Mouse (Mus musculus): ENCODE measurements around the gene Dnajc4. TPM values are rescaled to one million over a fixed set of nuclear protein-coding genes. Genes with fewer than 3 reads are reported as not detected.

Gene Dnajc4
- polyA plus RNA-seq, 1 experiment from 2014 or later: 11.8 TPM

DNA sequence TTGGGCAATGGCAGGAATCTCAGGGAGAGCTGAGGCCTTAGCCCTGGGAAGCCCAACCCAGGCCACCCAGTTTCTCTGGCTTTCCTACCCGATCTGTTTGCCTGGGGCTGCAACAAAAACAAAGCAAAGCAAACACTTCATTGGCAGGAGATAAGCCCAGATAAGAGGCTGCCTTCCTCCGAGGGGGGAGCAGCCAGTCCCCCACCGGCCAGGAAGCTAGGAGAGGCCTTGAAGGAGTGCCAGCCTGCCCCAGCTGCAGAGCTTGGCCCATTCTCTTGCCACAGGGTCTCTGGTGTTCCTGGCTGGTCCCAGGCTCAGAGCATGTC lies 39.7 kb downstream of the Dnajc4 start:
- Histone ChIP-seq H3K27ac (peak overlapping the region; percentile 93), H3K4me2 (peak overlapping the region; percentile 92), H3K9ac (peak overlapping the region; percentile 82), H3K4me3 (replicated peaks) (peak overlapping the region; percentile 74), H3K36me3 (peaks cover 17% of the 10 kb centered on the region), H3K4me1 (replicated peaks) (peaks cover 51% of the 10 kb centered on the region), H3K27me3 (no peaks in the 10 kb centered on the region), H3K9me3 (replicated peaks) (no peaks in the 10 kb centered on the region)
- ATAC-seq (ENCODE audit: low read depth): 0 out of 2 replicates have a peak, but pooled peaks have one; percentile 3
- DNase-seq: no peak
- WGBS (ENCODE audit: insufficient replicate concordance): 0% methylated on average over 3 of the region's 3 CpGs

DNA sequence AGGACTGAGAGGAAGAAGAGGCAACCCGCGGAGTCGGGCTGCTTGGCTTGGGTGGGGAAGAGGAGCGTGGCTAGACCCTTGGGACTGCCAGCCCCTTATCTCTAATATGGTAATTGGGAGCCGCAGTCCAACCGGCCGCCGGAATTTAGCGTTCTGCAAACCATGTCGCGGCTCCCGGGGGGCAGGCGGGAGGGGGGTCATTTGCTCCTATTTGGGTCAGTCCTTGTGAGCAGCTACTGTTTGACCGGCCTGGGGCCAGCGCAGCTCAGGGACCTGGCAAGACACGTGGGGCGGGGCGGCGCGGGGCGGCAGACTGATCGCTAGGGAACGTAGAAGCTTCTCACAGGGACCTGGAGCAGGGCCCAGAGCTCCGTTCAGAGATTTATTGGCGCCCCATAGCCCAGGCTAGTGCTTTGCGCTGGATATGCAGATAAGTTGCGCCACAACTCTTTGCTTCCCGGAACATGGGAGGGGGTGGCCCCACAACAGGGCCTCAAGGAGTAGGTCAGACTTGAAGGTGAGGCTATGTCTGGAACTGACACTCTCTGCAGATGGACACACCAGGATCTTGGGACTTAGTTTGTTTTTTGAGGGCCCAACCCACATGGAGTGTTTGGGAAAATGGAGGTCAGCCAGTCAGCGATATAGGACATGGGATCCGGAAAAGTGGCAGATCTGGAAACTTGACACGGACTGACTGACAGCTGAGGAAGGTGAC lies 40.2 kb downstream of the Dnajc4 start:
- Histone ChIP-seq H3K27ac (peak overlapping the region; percentile 93), H3K9ac (peak overlapping the region; percentile 82), H3K27me3 (no peaks in the 10 kb centered on the region), H3K4me2 (peak overlapping the region; percentile 92), H3K36me3 (peaks cover 14% of the 10 kb centered on the region), H3K4me3 (replicated peaks) (peak overlapping the region; percentile 74), H3K9me3 (replicated peaks) (no peaks in the 10 kb centered on the region), H3K4me1 (replicated peaks) (peaks cover 51% of the 10 kb centered on the region)
- ATAC-seq (ENCODE audit: low read depth): peak; percentile 45
- WGBS (ENCODE audit: insufficient replicate concordance): 3% methylated on average over 31 of the region's 31 CpGs
- DNase-seq: peak; percentile 54

DNA sequence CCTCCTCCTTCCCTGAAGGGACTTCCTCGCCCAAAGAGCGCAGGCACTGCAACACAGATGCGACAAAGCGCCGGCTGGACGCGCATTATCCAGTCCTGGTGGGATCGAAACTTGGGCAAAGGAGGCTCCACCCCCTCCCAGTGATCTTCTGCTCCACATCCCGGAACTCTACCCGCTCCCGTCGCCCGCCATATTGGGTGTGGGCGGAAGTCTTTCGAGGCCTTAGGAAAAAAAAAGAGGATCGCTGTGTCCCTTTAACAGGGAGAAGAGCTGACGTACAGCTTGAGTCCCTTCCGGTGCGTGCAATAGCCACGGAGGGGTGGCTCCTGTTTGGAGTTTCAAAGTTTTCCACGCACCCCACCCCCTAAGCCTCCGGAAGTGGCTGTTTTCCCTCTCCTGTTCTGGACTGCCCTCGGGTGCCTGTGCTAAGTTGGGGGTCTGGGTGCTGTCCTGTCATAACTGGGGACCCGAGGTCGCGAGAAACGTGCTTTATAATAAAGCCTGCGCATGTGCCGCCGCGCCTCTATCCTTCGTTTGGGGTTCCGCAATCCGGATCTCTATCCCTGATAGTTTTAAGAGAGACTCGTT lies 40.9 kb downstream of the Dnajc4 start:
- Histone ChIP-seq H3K4me3 (replicated peaks) (peak overlapping the region; percentile 74), H3K36me3 (peaks cover 14% of the 10 kb centered on the region), H3K4me1 (replicated peaks) (peaks cover 51% of the 10 kb centered on the region), H3K27ac (peak overlapping the region; percentile 93), H3K27me3 (no peaks in the 10 kb centered on the region), H3K4me2 (peak overlapping the region; percentile 92), H3K9me3 (replicated peaks) (no peaks in the 10 kb centered on the region), H3K9ac (peak overlapping the region; percentile 82)
- under 1% methylated on average over 35 of the region's 35 CpGs for WGBS (ENCODE audit: insufficient replicate concordance)
- ATAC-seq (ENCODE audit: low read depth): peak; percentile 74
- DNase-seq: peak; percentile 84

DNA sequence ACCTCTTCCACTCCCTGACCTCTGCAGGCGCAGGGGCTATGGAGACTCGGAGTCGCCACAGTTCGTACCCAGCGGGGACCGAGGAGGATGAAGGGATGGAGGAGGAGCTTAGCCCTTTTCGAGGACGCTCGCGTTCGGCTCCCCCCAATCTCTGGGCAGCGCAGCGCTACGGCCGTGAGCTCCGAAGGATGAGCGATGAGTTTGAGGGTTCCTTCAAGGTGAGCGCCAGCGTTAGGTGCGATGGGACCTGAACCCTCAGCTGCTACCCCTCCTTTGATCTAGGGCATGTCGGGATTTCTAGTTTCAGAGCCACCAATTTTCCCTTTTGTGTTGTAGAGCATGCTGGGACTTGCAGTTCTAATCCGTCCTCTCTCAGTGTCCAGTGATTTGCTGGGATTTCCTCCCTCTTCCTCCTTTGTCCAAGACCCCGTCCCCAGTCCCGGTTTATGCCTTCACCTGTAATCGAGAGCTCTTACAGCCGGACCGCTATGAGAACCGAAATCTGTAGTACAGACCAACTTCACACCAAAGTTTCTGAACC lies 41.7 kb downstream of the Dnajc4 start:
- under 1% methylated on average over 28 of the region's 28 CpGs for WGBS (ENCODE audit: insufficient replicate concordance)
- peak; percentile 39 for ATAC-seq (ENCODE audit: low read depth)
- H3K27ac ChIP-seq: peak overlapping the region; percentile 93
- peaks cover 51% of the 10 kb centered on the region for H3K4me1 ChIP-seq (replicated peaks)
- H3K4me3 ChIP-seq (replicated peaks): peak overlapping the region; percentile 74
- H3K36me3 ChIP-seq: peaks cover 14% of the 10 kb centered on the region
- peak; percentile 43 for DNase-seq
- H3K4me2 ChIP-seq: peak overlapping the region; percentile 92
- H3K9ac ChIP-seq: peak overlapping the region; percentile 82
- no peaks in the 10 kb centered on the region for H3K9me3 ChIP-seq (replicated peaks)
- no peaks in the 10 kb centered on the region for H3K27me3 ChIP-seq

DNA sequence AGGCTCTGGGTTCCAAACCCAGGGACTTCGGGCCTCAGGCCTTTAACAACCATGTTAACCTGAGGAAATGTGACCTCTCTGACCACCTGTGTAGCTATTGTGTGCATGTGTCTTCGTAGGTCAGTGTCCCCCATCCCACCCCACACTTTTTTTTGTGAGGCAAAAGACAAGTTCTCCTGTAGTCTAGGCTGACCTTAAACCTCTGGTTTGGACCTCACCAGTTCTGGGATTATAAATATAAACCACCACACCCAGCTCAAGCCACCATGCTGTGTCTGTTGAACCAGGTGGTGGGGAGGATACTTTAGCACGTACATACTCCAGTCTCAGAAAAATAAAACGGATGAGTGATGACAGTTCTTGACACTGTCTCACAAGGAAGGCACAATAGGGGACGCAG lies 42.4 kb downstream of the Dnajc4 start:
- Histone ChIP-seq H3K9me3 (replicated peaks) (no peaks in the 10 kb centered on the region), H3K4me1 (replicated peaks) (peaks cover 55% of the 10 kb centered on the region), H3K27ac (peak overlapping the region; percentile 93), H3K4me2 (peak overlapping the region; percentile 92), H3K36me3 (peaks cover 12% of the 10 kb centered on the region), H3K27me3 (no peaks in the 10 kb centered on the region), H3K4me3 (replicated peaks) (peak overlapping the region; percentile 74), H3K9ac (peak overlapping the region; percentile 82)
- 65% methylated on average over 5 of the region's 5 CpGs for WGBS (ENCODE audit: insufficient replicate concordance)
- no peak for DNase-seq
- no peak for ATAC-seq (ENCODE audit: low read depth)

DNA sequence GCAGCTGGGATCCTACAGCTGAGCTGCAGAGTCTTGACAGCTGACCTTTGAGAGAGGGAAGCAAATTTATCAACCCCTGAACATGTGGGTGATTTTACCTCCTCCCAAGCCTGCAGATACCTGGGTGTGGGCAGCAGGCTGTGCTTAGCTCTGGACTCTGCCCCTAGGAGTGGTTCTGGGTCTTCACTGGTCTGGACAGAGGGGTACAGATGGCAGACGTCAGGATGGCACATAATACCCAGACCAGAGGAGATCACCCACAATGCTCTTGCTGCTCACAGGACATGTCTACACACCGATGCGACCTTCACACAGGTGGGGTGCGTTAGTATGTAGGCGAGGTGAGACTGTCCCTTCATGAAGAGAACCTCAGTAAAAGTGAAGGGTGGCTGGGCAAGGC lies 42.8 kb downstream of the Dnajc4 start:
- Histone ChIP-seq H3K27ac (no peak overlapping the region), H3K27me3 (no peaks in the 10 kb centered on the region), H3K4me1 (replicated peaks) (peaks cover 55% of the 10 kb centered on the region), H3K4me2 (peak overlapping the region; percentile 92), H3K36me3 (peaks cover 13% of the 10 kb centered on the region), H3K9me3 (replicated peaks) (no peaks in the 10 kb centered on the region), H3K9ac (peak overlapping the region; percentile 3; the same call in 1 of the 2 replicates), H3K4me3 (replicated peaks) (0 out of 2 replicates have a peak overlapping the region, but pooled peaks have one; percentile 74)
- ATAC-seq (ENCODE audit: low read depth): no peak
- DNase-seq: no peak
- WGBS (ENCODE audit: insufficient replicate concordance): 80% methylated on average over 5 of the region's 5 CpGs

DNA sequence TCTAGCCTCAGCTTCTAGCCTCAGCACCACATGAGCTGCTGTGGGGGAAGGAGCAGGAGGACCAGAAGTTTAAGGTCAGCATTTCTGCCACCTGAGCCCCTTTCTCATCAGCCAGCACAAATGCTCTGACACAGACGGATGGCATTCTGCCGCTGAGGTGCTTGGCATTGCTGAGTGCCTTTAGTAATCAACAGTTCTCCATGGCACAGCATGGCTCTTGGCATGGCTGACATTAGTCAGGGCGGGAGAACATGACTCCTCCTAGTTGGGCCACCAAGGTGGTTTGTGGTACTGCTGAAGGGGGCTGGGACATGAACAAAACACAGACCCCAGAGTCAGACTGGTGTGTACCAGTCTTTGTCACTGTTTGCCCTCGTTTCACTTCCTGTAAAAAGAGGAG lies 44.2 kb downstream of the Dnajc4 start:
- no peak overlapping the region for H3K27ac ChIP-seq
- H3K9ac ChIP-seq: no peak overlapping the region
- H3K4me3 ChIP-seq (replicated peaks): no peak overlapping the region
- H3K9me3 ChIP-seq (replicated peaks): no peaks in the 10 kb centered on the region
- peaks cover 57% of the 10 kb centered on the region for H3K4me1 ChIP-seq (replicated peaks)
- DNase-seq: no peak
- H3K27me3 ChIP-seq: no peaks in the 10 kb centered on the region
- peaks cover 13% of the 10 kb centered on the region; the same call in 1 of the 2 replicates for H3K36me3 ChIP-seq
- no peak for ATAC-seq (ENCODE audit: low read depth)
- no peak overlapping the region for H3K4me2 ChIP-seq
- 70% methylated on average over 4 of the region's 4 CpGs for WGBS (ENCODE audit: insufficient replicate concordance)

DNA sequence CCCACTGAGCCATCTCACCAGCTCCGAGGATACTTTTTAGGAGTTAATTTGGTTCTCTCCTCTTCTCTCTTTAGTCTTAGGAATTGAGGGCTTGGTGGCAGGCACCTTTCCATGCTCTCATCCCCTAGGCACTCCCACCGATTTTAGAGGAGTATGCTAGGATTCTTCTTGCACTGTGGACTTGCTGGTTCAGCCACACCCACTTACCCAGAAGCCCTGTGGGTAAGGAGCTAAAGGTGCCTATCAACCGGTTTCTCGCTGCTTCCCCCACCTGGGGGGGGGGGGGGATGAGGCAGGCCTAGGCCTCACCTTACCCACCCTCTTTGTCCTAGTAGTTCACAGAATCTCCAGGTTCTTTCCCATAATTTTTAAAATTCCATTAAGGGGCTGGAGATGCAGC lies 44.6 kb downstream of the Dnajc4 start:
- 51% methylated on average over 4 of the region's 4 CpGs for WGBS (ENCODE audit: insufficient replicate concordance)
- Histone ChIP-seq H3K27me3 (no peaks in the 10 kb centered on the region), H3K36me3 (peaks cover 13% of the 10 kb centered on the region; the same call in 1 of the 2 replicates), H3K4me1 (replicated peaks) (peaks cover 57% of the 10 kb centered on the region), H3K4me2 (no peak overlapping the region), H3K4me3 (replicated peaks) (no peak overlapping the region), H3K27ac (no peak overlapping the region), H3K9ac (no peak overlapping the region), H3K9me3 (replicated peaks) (no peaks in the 10 kb centered on the region)
- DNase-seq (no peak), ATAC-seq (ENCODE audit: low read depth) (no peak)

DNA sequence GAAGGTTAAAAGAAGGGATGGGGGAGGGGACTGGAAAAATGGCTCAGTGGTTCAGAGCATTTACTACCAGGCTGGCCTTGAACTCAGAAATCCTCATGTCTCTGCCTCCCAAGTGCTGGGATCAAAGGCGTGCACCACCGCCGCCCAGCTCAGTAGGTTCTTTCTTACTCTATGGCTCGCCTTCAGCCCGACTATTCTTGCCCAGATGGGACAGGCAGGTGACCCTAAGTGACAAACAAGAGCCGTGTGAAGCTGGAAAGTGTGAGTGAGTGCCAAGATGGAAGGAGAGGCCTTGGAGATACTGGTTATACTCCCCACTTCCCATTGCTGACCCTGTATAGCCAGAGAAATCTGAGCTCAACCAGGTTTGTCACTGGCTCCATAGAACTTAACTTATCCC lies 48.7 kb downstream of the Dnajc4 start:
- Histone ChIP-seq H3K4me1 (replicated peaks) (peaks cover 39% of the 10 kb centered on the region), H3K36me3 (peaks cover 13% of the 10 kb centered on the region; the same call in 1 of the 2 replicates), H3K9ac (no peak overlapping the region), H3K4me2 (no peak overlapping the region), H3K27ac (no peak overlapping the region), H3K4me3 (replicated peaks) (no peak overlapping the region), H3K27me3 (no peaks in the 10 kb centered on the region), H3K9me3 (replicated peaks) (no peaks in the 10 kb centered on the region)
- WGBS (ENCODE audit: insufficient replicate concordance): 85% methylated on average over 6 of the region's 6 CpGs
- DNase-seq (no peak), ATAC-seq (ENCODE audit: low read depth) (no peak)

DNA sequence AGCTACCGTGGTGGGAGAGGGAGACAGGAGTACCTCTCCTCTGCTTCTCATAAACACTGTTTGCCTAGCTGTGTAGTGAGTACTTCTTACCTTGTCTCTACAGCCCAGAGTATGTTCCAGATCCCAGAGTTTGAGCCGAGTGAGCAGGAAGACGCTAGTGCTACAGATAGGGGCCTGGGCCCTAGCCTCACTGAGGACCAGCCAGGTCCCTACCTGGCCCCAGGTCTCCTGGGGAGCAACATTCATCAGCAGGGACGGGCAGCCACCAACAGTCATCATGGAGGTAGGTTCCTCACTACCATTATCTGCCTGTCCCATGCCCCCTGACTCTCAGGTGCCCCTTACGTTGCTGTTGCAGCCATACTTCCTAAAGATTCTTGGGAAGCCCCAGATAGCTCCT lies 49.6 kb downstream of the Dnajc4 start:
- peaks cover 4% of the 10 kb centered on the region; the same call in 1 of the 2 replicates for H3K27me3 ChIP-seq
- H3K4me1 ChIP-seq (replicated peaks): peaks cover 31% of the 10 kb centered on the region
- peak overlapping the region; percentile 89 for H3K4me3 ChIP-seq (replicated peaks)
- ATAC-seq (ENCODE audit: low read depth) (peak; percentile 11), DNase-seq (no peak)
- 21% methylated on average over 5 of the region's 5 CpGs for WGBS (ENCODE audit: insufficient replicate concordance)
- H3K4me2 ChIP-seq: peak overlapping the region; percentile 98
- H3K9ac ChIP-seq: peak overlapping the region; percentile 92
- peaks cover 13% of the 10 kb centered on the region; the same call in 1 of the 2 replicates for H3K36me3 ChIP-seq
- no peaks in the 10 kb centered on the region for H3K9me3 ChIP-seq (replicated peaks)
- H3K27ac ChIP-seq: peak overlapping the region; percentile 80

DNA sequence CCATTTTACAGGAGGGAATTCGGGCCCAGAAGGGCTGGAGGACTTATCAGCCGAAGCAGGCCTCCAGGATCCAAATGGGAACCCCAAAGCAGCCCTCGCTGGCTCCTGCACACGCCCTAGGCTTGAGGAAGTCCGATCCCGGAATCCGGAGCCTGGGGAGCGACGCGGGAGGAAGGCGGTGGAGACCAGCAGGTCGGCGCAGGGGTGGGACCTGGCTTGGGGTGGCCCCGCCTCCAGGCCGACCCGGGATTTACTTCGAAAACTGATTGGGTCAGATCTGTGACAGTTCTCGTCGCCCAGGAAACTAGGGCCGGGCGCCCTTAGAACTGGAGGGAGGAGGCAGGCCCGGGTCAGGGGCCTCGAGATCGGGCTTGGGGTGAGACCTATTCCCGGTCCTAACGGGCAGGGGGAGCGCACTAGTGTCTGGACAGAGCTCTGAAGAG lies 50.1 kb downstream of the Dnajc4 start, which contains the start of gene Gpr137:
Gene Gpr137, minus strand, starts transcription at position 232 of the 443 bp plus-strand sequence.
- peaks cover 30% of the 10 kb centered on the region for H3K4me1 ChIP-seq (replicated peaks)
- peak; percentile 95 for DNase-seq
- H3K9me3 ChIP-seq (replicated peaks): no peaks in the 10 kb centered on the region
- peak within 1 kb of the TSS; percentile 98 for H3K4me2 ChIP-seq
- peak; percentile 92 for ATAC-seq (ENCODE audit: low read depth)
- H3K27ac ChIP-seq: peak within 1 kb of the TSS; percentile 94
- under 1% methylated on average over 27 of the region's 27 CpGs for WGBS (ENCODE audit: insufficient replicate concordance)
- peaks cover 4% of the 10 kb centered on the region; the same call in 1 of the 2 replicates for H3K27me3 ChIP-seq
- peak within 1 kb of the TSS; percentile 92 for H3K9ac ChIP-seq
- H3K36me3 ChIP-seq: peaks cover 13% of the 10 kb centered on the region; the same call in 1 of the 2 replicates
- peak within 1 kb of the TSS; percentile 89 for H3K4me3 ChIP-seq (replicated peaks)
